Mouse (Mus musculus) C2C12 (cell line): ENCODE measurements around the gene Kirrel3.

Experiments used
- CTCF ChIP-seq: IDR thresholded peaks from one replicate; pipeline ENCODE4 v1.5.1; 2011; ENCODE audit not compliant: control insufficient read depth, insufficient read depth, insufficient read length
- MYOG ChIP-seq: IDR thresholded peaks from one replicate; pipeline ENCODE4 v1.6.1; 2011; ENCODE audit not compliant: control insufficient read depth, insufficient read length; ENCODE audit errors: extremely low read depth

- TF ChIP-seq MYOG, result no peak
- TF ChIP-seq CTCF, result no peak
Observed at GRCm38 (mm10) chr9:34881750-34882149, 396.1 kb downstream of the Kirrel3 start.
